ENCODE assay signal across 8 mouse cellular contexts in genomic region chr13:111725165-111726077, GRCm38 (mm10). TPM values are rescaled to one million over a fixed set of nuclear protein-coding genes. Genes with fewer than 3 reads are reported as not detected.
DNase-seq lines count a peak whose midpoint lies in the region; ATAC-seq lines count a peak whose summit lies in the region.

No protein-coding gene starts in this region.

- H3K4me1 ChIP-seq in hindbrain, embryonic 16.5 days (ENCODE audit: control insufficient read depth, insufficient read depth, low read depth, low read length) = peaks cover 11% of the 10 kb centered on the region

- H3K79me2 ChIP-seq in macrophage (ENCODE audit: inconsistent target) = no peaks in the 10 kb centered on the region

- DNase-seq in WW6 (ENCODE audit: low read depth, low spot score) = peak; percentile 99
- DNase-seq in cerebellum, postnatal 4 days (ENCODE audit: low spot score in 2 of 2) = peak; percentile 79 to 92
- peak; percentile 98 for DNase-seq in gastrocnemius, adult 18-20 months (ENCODE audit: low spot score)
- DNase-seq in left cerebral cortex, adult 18-20 months (ENCODE audit: low spot score in 2 of 2) = peak; percentile 88 to 92
- peak; percentile 96 for DNase-seq in right cerebral cortex, adult 18-20 months
- peak; percentile 77 for DNase-seq in urinary bladder, postnatal 10 days (ENCODE audit: low spot score)

- no peaks in the 10 kb centered on the region for H3K27me3 ChIP-seq in hindbrain, embryonic 16.5 days (replicated peaks; ENCODE audit: control insufficient read depth, insufficient read depth, low read length)

- peak overlapping the region; percentile 68 for H3K27ac ChIP-seq in hindbrain, embryonic 16.5 days (ENCODE audit: low read depth, low read length)
- H3K27ac ChIP-seq in macrophage = peak overlapping the region; percentile 25; the same call in 1 of the 2 replicates

- WGBS in hindbrain, embryonic 16.5 days = under 1% methylated on average over 63 of the region's 65 CpGs
- under 1% methylated on average over 62 of the region's 65 CpGs for WGBS in macrophage (ENCODE audit: missing documents)

- no peaks in the 10 kb centered on the region for H3K36me3 ChIP-seq in hindbrain, embryonic 16.5 days (ENCODE audit: control insufficient read depth, insufficient read depth, low read length)
- H3K36me3 ChIP-seq in macrophage (ENCODE audit: inconsistent target) = no peaks in the 10 kb centered on the region

- ATAC-seq in hindbrain, embryonic 16.5 days = peak; percentile 99

- peak overlapping the region; percentile 96 for H3K4me2 ChIP-seq in hindbrain, embryonic 16.5 days (ENCODE audit: low read length)

- peak overlapping the region; percentile 52 for H3K4me3 ChIP-seq in hindbrain, embryonic 16.5 days (ENCODE audit: low read length)
- peak overlapping the region; percentile 58 for H3K4me3 ChIP-seq in macrophage (ENCODE audit: inconsistent target)

- H3K9me3 ChIP-seq in hindbrain, embryonic 16.5 days (ENCODE audit: control insufficient read depth, low read length) = no peaks in the 10 kb centered on the region

- peak overlapping the region; percentile 47 for H3K9ac ChIP-seq in hindbrain, embryonic 16.5 days (ENCODE audit: low read depth, low read length)

RNA-seq across cellular contexts. Expression of gene Mier3, which starts 44.6 kb away (rescaled TPM):
- 10 to 100 TPM in 1 of 2 experiments, 1 to 10 TPM in 1; 9.4 to 12.4 TPM for total RNA-seq in gastrocnemius, adult 18-20 months (2021)
- 14.3 and 16.9 TPM in 2 replicates for polyA plus RNA-seq in hindbrain, embryonic 16.5 days (2015; fragmentation: Nextera tagmentation; extraction: Ambion mirVana)
- 10 to 100 TPM; 28.0 to 31.6 TPM for total RNA-seq in left cerebral cortex, adult 18-20 months (2021)
- total RNA-seq in macrophage (2018; cell fraction: chromatin; rRNA removed) = 100 to 1,000 TPM in 3 of 26 experiments, 10 to 100 TPM in 23; 38.3 to 211 (median 58.2) TPM
- total RNA-seq in macrophage (2018; cell fraction: cytosol; rRNA removed) = 10 to 100 TPM in 25 of 26 experiments, 1 to 10 TPM in 1; 9.6 to 37.1 (median 13.9) TPM
- total RNA-seq in macrophage (2018; cell fraction: nucleus; rRNA removed) = 100 to 1,000 TPM in 1 of 26 experiments, 10 to 100 TPM in 25; 15.1 to 153 (median 38.1) TPM
- polyA plus RNA-seq in macrophage (2018) = 5.9 to 6.8 TPM (median 6.0 TPM) in 3 replicates

Comparison
In these comparisons a context has a peak if more than half of its experiments do, and no peak if none do; other contexts are left out.
1. Peak in every context shown above with its lines: DNase-seq, ATAC-seq, H3K4me3 ChIP-seq and H3K27ac ChIP-seq.